Mouse (Mus musculus): ENCODE measurements around the gene Iqsec1.

GRCm38 (mm10) chr6:90660398-90661028 lies 328.0 kb downstream of the Iqsec1 start:
- TF ChIP-seq CTCF (IDR thresholded peaks at IDR 0.05; ENCODE audit: extremely low read depth, insufficient read length, insufficient replicate concordance, low read depth, low read length) = no peak
- TF ChIP-seq POLR2A (IDR thresholded peaks at IDR 0.05; ENCODE audit: low read depth, low read length) = no peak
